Mouse (Mus musculus) effector memory CD4-positive, alpha-beta T cell, adult 5 months (primary cell): ENCODE measurements around the gene Ralb. TPM values are rescaled to one million over a fixed set of nuclear protein-coding genes. Genes with fewer than 3 reads are reported as not detected.

Source experiments
- polyA plus RNA-seq: library from polyadenylated mRNA; unstranded; fragments of 100-300 nt; shearing (Covaris generic); gene quantifications from one replicate; pipeline ENCODE4 v1.2.1, GENCODE M21; 2017

The Ralb gene
- polyA plus RNA-seq, result 11.3 TPM

DNA sequence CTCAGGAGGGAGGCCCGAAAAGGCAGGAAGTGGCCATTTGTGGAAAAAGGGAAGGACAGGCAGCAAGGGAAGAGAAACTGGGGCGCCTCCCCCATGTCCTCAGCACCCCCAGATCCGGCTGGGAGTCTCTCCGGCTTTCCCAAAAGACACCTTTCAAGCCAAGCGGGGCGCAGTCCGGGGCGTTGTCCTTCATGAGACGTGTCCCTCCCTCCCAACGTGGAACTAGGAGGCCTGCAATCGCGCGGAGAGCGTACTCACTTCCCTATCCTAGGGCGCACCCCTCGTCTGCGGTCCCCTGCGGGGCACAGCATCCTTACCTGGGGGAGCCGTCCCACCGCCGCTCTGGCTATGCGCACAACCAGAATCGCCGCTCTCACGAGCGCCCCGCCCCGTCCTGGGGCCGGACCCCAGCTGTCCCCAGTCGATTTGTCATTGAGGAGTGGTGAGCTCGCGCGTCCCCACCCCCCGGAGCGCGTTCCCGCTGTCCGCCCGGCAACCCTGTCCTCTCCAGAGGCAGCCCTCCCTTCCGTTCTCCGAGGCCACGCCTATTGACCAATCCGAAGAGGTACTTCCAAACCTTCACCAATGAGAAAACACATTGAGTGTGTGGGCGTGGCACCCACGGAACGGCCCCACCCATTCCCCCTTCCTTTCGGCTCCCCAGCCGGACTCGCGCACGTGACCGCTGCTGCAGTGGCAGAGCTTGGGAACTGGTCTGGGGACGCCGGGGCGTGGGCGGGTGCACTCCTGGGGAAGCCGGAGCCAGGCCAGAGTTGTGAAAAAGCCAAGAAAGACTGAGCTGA lies at the start of gene Ralb:
Ralb (minus strand) TSS at position 535 of the 803 bp plus-strand sequence.

DNA sequence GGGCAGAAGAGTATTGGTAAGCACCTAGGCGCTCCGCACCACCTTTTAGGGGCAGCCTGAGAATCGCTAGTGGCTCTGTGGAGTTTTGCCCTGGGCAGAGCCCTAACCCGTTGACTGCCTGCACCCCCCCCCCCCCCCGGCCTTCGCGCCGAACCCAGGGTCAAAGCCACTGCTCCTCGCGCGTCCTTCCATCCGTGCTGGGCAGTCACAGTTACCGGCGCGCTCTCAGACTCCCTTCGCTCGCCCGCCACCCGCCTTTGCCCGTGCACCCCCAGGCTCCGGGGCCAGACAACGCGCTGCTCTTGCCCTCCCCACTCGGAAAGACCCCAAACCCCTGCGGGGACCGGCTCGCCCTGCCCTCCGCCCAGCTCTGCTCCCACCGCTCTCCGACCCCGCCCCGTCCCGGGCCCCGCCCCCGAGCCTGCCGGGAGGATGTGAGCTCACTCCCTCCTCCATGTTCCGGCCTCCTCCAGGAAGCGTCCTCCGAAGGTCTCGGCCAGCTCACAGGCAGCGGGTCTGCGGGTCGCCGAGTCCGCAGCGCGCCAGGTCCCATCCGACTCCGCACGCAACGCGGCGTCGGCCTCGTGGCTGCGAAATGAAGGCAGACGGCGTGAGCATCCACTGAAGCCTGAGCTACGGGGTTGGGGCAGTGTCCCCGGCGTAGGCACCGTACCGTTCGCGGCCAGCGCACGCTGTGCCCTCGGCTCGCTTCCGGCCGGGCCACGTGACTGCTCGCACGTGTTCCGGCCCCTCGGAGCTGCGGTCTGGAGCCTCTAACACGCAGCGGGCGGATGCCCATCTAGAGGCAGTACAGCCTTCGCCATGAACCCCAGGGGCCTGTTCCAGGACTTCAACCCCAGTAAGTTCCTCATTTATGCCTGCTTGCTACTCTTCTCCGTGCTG lies 21.3 kb upstream of the Ralb start, which contains the start of gene Tmem185b:
Tmem185b (plus strand) TSS at position 472 of the 903 bp plus-strand sequence.

DNA sequence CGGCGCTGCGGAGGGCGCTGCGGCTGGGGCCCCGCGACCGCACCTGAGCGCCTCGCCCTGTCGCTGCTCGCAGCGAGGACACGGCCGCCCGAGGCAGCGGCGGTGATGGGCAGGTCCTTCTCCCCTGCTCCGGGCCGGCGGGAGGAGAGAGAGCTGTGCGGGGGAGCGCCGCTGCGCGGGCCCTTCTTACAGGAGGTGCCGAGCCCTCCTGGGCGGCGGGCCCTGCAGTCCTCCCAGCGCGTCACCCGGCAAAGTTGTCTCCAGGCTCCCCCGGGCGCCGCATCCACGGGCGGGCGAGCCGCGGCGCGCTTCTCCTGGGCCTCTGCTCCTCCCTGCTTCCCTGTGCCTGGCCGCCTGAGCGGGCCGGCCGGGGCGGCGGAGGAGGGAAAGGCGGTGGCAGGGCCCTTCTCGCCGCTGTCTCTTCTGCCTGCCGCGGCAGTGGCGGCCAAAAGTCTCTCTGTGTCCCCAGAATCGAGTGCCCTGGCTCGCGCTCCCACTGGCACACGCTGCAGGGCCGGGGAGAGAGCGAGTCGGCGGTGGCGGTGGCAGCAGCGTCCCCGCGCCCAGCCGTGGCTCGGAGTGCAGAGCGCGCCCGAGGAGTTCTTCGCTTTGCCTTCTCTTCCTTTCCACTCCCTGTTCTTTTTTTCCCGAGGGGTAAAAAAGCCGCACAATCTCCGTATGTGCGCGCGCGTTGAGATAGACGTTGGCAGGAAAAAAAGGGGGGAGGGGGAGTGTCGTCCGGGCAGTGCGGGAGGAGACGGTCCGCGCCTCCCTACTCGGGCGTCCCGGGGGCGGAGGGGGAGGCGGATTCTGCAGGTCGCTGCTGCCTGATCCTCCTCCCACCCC lies 82.8 kb downstream of the Ralb start, which contains the start of gene Inhbb:
Inhbb (minus strand) TSS at position 673 of the 846 bp plus-strand sequence.

Other genes with a start within 250 kb of the Ralb start
- gene Inhbb, start 82.5 kb downstream of the Ralb start, polyA plus RNA-seq, result not detected
- 22.0 TPM for gene Tmem185b, start 21.4 kb upstream of the Ralb start, polyA plus RNA-seq
- 5.5 TPM for gene Epb41l5, start 144.2 kb upstream of the Ralb start, polyA plus RNA-seq